Mouse (Mus musculus) kidney, embryonic 14.5 days (tissue): ENCODE measurements around the gene Atp13a2. TPM values are rescaled to one million over a fixed set of nuclear protein-coding genes. Genes with fewer than 3 reads are reported as not detected.
A peak's percentile ranks its signal among the peaks of the same experiment; 100 is the strongest.

ENCODE experiments used
- ATAC-seq: fragments of 200-750 bp; cut with Nextera tagmentation; 2 replicates; pipeline ENCODE4 v1.8.0; 2017; ENCODE audit warnings: moderate number of reproducible peaks, mild to moderate bottlenecking, moderate TSS enrichment, moderate library complexity; ENCODE audit not compliant: low FRiP score, low TSS enrichment
- H3K27ac ChIP-seq: fragments of 300-500 bp; sonication (generic); 2 replicates; pipeline ENCODE4 v1.5.1; 2014; ENCODE audit warnings: low read depth, mild to moderate bottlenecking, low read length, moderate library complexity, mixed read lengths
- H3K27me3 ChIP-seq: fragments of 300-500 bp; sonication (generic); 2 replicates; pipeline ENCODE4 v1.6.1; 2014; ENCODE audit warnings: mild to moderate bottlenecking, low read length; ENCODE audit not compliant: control insufficient read depth, insufficient read depth
- H3K36me3 ChIP-seq: fragments of 300-500 bp; sonication (generic); 2 replicates; pipeline ENCODE4 v1.6.1; 2014; ENCODE audit warnings: low read length, mixed read lengths; ENCODE audit not compliant: control insufficient read depth, insufficient read depth
- H3K4me1 ChIP-seq: fragments of 300-500 bp; sonication (generic); 2 replicates; pipeline ENCODE4 v1.6.1; 2014; ENCODE audit warnings: low read length, mixed read lengths; ENCODE audit not compliant: control insufficient read depth, insufficient read depth
- H3K4me2 ChIP-seq: fragments of 300-500 bp; sonication (generic); replicated peaks from 2 replicates; pipeline ENCODE4 v1.6.1; 2014; ENCODE audit warnings: low read depth, mild to moderate bottlenecking, low read length
- H3K4me3 ChIP-seq: fragments of 300-500 bp; sonication (generic); 2 replicates; pipeline ENCODE4 v1.5.1; 2014; ENCODE audit warnings: mild to moderate bottlenecking, low read length
- H3K9ac ChIP-seq: fragments of 300-500 bp; sonication (generic); 2 replicates; pipeline ENCODE4 v1.6.1; 2014; ENCODE audit warnings: low read depth, mild to moderate bottlenecking, low read length, moderate library complexity
- H3K9me3 ChIP-seq: fragments of 300-500 bp; sonication (generic); 2 replicates; pipeline ENCODE4 v1.6.1; 2016; ENCODE audit warnings: low read length; ENCODE audit not compliant: control insufficient read depth
- WGBS: fragments of 180-500 bp; shearing (Covaris S2); extraction: QIAGEN DNeasy Blood & Tissue Kit; methylation state at CpG from one replicate; pipeline ENCODE4 v1.1.7; 2014; 5-methylcytosine and 5-hydroxymethylcytosine counted together
- polyA plus RNA-seq: library from polyadenylated mRNA; unstranded; fragments of >200 nt; fragmentation: Nextera tagmentation; extraction: Ambion mirVana; gene quantifications from 2 replicates; pipeline ENCODE4 v1.2.1, GENCODE M21; 2014

The Atp13a2 gene
- polyA plus RNA-seq, 1 experiment from 2014 or later = 39.5 TPM

GRCm38 (mm10) chr4:141005983-141006382 is 19.3 kb downstream of the Atp13a2 start:
- H3K9me3 ChIP-seq = no peaks in the 10 kb centered on the region
- WGBS = 75% methylated on average over 13 of the region's 13 CpGs
- H3K4me3 ChIP-seq = no peak overlapping the region
- H3K27ac ChIP-seq = no peak overlapping the region
- no peaks in the 10 kb centered on the region for H3K27me3 ChIP-seq
- 0 out of 2 replicates have a peak, but pooled peaks cover 4% of the 10 kb centered on the region for H3K4me1 ChIP-seq
- ATAC-seq = no peak
- H3K36me3 ChIP-seq = peaks cover 52% of the 10 kb centered on the region
- no peak overlapping the region for H3K4me2 ChIP-seq
- H3K9ac ChIP-seq = no peak overlapping the region

GRCm38 (mm10) chr4:141008028-141008427 is 21.4 kb downstream of the Atp13a2 start:
- Histone ChIP-seq H3K4me2 (no peak overlapping the region), H3K4me3 (no peak overlapping the region), H3K27ac (no peak overlapping the region), H3K4me1 (peaks cover 14% of the 10 kb centered on the region), H3K9me3 (no peaks in the 10 kb centered on the region), H3K27me3 (no peaks in the 10 kb centered on the region), H3K36me3 (peaks cover 41% of the 10 kb centered on the region), H3K9ac (no peak overlapping the region)
- 98% methylated on average over 8 of the region's 8 CpGs for WGBS
- ATAC-seq = no peak

- peak within 1 kb of the TSS; percentile 80 for H3K9ac ChIP-seq
- no peaks in the 10 kb centered on the region for H3K9me3 ChIP-seq
- WGBS = 13% methylated on average over 7 of the region's 7 CpGs
- peaks cover 47% of the 10 kb centered on the region for H3K36me3 ChIP-seq
- no peaks in the 10 kb centered on the region for H3K27me3 ChIP-seq
- H3K27ac ChIP-seq = peak within 1 kb of the TSS; percentile 73
- peak within 1 kb of the TSS; percentile 60 for H3K4me3 ChIP-seq
- peaks cover 14% of the 10 kb centered on the region for H3K4me1 ChIP-seq
- no peak for ATAC-seq
- peak within 1 kb of the TSS; percentile 54 for H3K4me2 ChIP-seq
These were observed 23.4 kb downstream of the Atp13a2 start, which contains the start of gene Mfap2 for GRCm38 (mm10) chr4:141010118-141010517. Gene Mfap2, plus strand, starts transcription at chr4:141010418.

- peak overlapping the region; percentile 54 for H3K4me2 ChIP-seq
- WGBS = 1% methylated on average over 17 of the region's 26 CpGs
- H3K36me3 ChIP-seq = peaks cover 50% of the 10 kb centered on the region
- H3K4me3 ChIP-seq = peak overlapping the region; percentile 60
- peak; percentile 78 for ATAC-seq
- peak overlapping the region; percentile 80 for H3K9ac ChIP-seq
- no peaks in the 10 kb centered on the region for H3K9me3 ChIP-seq
- no peaks in the 10 kb centered on the region for H3K27me3 ChIP-seq
- peaks cover 14% of the 10 kb centered on the region for H3K4me1 ChIP-seq
- H3K27ac ChIP-seq = peak overlapping the region; percentile 73
These were observed 23.9 kb downstream of the Atp13a2 start for GRCm38 (mm10) chr4:141010526-141010925.

- Histone ChIP-seq H3K9me3 (no peaks in the 10 kb centered on the region), H3K27ac (peak overlapping the region; percentile 73), H3K36me3 (peaks cover 51% of the 10 kb centered on the region), H3K4me2 (peak overlapping the region; percentile 54), H3K4me3 (peak overlapping the region; percentile 60), H3K9ac (peak overlapping the region; percentile 80), H3K27me3 (no peaks in the 10 kb centered on the region), H3K4me1 (peaks cover 14% of the 10 kb centered on the region)
- ATAC-seq = peak; percentile 48
- WGBS = 1% methylated on average over 16 of the region's 17 CpGs
These were observed 24.3 kb downstream of the Atp13a2 start for GRCm38 (mm10) chr4:141010941-141011429.

GRCm38 (mm10) chr4:141011556-141012328 is 25.1 kb downstream of the Atp13a2 start:
- peaks cover 14% of the 10 kb centered on the region for H3K4me1 ChIP-seq
- H3K27me3 ChIP-seq = no peaks in the 10 kb centered on the region
- H3K27ac ChIP-seq = peak overlapping the region; percentile 12; the same call in 1 of the 2 replicates
- ATAC-seq = no peak
- peak overlapping the region; percentile 60 for H3K4me3 ChIP-seq
- peak overlapping the region; percentile 80; the same call in 1 of the 2 replicates for H3K9ac ChIP-seq
- WGBS = 49% methylated on average over 14 of the region's 14 CpGs
- H3K36me3 ChIP-seq = peaks cover 51% of the 10 kb centered on the region
- H3K9me3 ChIP-seq = no peaks in the 10 kb centered on the region
- H3K4me2 ChIP-seq = peak overlapping the region; percentile 54

- 83% methylated on average over 10 of the region's 10 CpGs for WGBS
- H3K4me1 ChIP-seq = peaks cover 14% of the 10 kb centered on the region
- H3K4me3 ChIP-seq = no peak overlapping the region
- H3K9ac ChIP-seq = no peak overlapping the region
- no peak overlapping the region; the same call in 1 of the 2 replicates for H3K4me2 ChIP-seq
- ATAC-seq = no peak
- H3K27me3 ChIP-seq = no peaks in the 10 kb centered on the region
- no peaks in the 10 kb centered on the region for H3K9me3 ChIP-seq
- H3K36me3 ChIP-seq = peaks cover 53% of the 10 kb centered on the region
- H3K27ac ChIP-seq = no peak overlapping the region; the same call in 1 of the 2 replicates
These were observed 25.9 kb downstream of the Atp13a2 start for GRCm38 (mm10) chr4:141012558-141012957.

- no peak overlapping the region for H3K4me2 ChIP-seq
- no peak overlapping the region for H3K27ac ChIP-seq
- H3K9me3 ChIP-seq = no peaks in the 10 kb centered on the region
- H3K9ac ChIP-seq = no peak overlapping the region
- peaks cover 14% of the 10 kb centered on the region for H3K4me1 ChIP-seq
- no peak overlapping the region for H3K4me3 ChIP-seq
- 78% methylated on average over 8 of the region's 8 CpGs for WGBS
- peaks cover 49% of the 10 kb centered on the region for H3K36me3 ChIP-seq
- H3K27me3 ChIP-seq = no peaks in the 10 kb centered on the region
- no peak for ATAC-seq
These were observed 27.4 kb downstream of the Atp13a2 start for GRCm38 (mm10) chr4:141014114-141014513.

- no peak overlapping the region for H3K4me2 ChIP-seq
- H3K9ac ChIP-seq = no peak overlapping the region
- ATAC-seq = no peak
- WGBS = 90% methylated on average over 11 of the region's 11 CpGs
- H3K9me3 ChIP-seq = no peaks in the 10 kb centered on the region
- H3K36me3 ChIP-seq = peaks cover 54% of the 10 kb centered on the region
- H3K27me3 ChIP-seq = no peaks in the 10 kb centered on the region
- no peak overlapping the region for H3K27ac ChIP-seq
- peaks cover 15% of the 10 kb centered on the region for H3K4me1 ChIP-seq
- no peak overlapping the region for H3K4me3 ChIP-seq
These were observed 28.2 kb downstream of the Atp13a2 start for GRCm38 (mm10) chr4:141014856-141015255.
